Mouse (Mus musculus): ENCODE results near the gene Ect2.

Gene Ect2

DNA sequence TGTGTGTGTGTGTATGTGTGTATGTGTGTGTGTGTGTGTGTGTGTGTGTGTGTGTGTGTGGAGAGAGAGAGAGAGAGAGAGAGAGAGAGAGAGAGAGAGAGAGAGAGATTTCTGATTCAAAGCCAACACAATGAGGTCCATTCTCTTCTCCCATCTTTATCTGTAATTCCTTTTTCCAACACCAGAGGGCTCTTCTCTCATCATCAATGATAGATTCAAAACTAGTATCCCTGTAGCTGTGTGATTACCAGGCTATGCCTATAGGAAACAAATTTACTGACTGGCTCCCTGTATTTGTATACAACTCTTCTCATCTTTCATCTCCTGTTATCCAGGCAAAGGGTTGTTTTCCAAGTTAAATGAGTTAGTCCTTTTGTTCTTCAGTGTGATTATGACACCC, 86.5 kb downstream of the Ect2 start:
- no peak for DNase-seq (ENCODE audit: low spot score)

DNA sequence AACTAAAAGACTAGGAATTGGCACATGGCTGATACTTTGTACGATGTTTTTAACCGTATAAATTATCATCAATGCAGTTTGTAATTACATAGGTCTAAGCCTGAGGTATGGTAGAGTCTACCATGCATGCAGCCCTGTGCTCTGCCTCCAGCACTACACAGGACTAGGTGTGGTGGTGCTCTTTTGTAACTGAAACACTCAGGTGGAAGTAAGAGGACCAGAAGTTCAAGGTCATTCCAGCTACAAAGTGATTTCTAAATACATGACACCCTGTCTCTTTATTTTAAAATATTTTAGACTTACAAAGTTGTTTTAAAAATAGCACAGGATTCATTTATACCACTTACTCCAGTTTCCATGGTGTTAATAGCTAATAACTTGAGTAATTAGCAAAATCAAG, 88.8 kb downstream of the Ect2 start:
- DNase-seq (ENCODE audit: low spot score), result no peak

DNA sequence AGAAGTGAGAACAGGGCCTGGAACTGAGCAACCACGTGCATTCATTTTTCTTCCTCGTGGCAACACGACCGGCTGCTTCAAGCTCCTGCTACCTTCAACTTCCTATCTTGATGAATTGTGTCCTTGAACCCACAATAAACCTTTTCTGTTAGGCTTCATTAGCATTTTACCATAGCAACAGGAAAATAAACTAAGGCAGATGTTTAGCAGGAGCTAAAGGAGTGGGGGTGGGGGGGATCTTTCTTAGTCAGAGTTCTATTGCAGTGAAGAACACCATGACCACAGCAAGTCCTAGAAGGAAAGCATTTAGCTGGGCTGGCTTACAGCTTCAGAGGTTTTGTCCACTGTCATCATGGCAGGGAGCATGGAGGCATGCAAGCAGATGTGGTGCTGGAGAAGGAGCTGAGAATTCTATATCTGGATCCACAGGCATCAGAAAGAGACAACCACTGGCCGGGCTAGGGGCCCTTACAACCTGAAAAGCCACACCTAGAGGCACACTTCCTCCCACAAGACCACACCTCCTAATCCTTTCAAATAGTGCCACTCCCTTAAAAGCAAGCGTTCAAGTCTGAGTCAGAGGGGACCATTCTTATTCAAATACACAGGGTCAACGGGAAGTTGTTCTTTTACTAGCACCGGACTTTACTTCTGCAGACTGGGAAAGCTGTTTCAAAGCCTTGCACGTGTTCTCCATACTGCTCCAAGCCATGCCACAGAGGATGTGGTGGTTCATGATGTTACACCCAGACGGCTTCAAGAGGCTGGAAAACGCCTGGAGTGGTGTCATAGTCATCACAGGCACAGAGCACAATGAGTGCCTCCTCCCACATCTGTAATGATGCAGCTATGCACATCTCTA, 90.0 kb downstream of the Ect2 start:
- no peak for DNase-seq (ENCODE audit: low spot score)

DNA sequence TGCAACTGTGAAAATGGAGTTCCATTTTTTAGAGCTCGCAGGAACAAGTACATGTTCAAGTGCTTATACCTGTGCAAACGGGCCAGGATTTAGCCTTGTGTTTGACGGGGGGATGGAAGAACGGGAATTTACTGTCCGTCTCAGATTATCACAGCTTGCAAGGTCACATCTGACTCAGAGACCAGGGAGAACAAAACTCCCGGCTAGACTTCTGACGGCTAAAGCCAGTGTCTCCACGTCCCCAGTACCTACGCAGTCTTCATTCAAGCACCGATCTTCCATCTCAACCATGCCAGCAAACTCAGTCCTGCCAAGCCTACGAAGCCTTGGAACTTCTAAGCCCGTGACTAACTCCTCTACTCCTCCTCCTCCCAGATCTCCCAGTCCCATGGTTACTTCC, 93.2 kb downstream of the Ect2 start:
- no peak for DNase-seq (ENCODE audit: low spot score)

DNA sequence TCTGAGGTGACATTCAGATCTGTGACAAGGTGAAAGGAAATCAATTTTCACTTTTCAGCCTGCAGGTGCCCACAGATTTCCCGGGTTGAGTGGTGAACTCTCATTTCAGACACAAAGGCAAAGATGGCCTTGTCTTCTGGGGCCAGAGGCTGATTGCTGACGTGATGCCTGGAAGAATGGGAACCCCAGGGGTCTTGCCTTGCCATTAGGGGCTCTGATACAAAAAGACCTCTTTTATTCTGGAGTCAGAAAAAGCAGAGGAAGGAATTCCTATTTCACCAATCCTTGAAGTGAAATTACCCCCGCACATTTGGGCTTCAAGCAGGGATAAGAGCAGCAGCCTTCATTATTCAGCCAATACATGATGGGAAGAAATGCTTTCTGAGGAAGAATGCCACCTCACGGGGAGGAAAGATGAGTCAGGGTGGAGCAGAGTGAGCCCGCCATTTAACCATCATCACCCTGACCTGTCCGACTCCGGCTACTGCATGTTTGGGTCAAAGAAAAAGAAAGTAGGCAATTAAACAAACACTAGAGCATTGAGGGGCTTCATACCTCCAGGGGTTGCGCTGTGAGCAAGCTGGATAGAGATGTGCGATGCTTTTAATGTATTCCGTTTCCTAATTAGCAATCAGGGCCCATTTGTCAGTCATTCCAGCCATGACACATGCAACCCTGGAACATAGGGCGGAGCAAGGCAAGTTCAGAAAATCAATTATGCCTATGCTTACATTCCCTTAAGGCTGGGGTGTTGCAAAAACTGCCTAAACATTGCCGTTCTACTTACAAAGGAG, 94.0 kb downstream of the Ect2 start:
- no peak for DNase-seq (ENCODE audit: low spot score)

DNA sequence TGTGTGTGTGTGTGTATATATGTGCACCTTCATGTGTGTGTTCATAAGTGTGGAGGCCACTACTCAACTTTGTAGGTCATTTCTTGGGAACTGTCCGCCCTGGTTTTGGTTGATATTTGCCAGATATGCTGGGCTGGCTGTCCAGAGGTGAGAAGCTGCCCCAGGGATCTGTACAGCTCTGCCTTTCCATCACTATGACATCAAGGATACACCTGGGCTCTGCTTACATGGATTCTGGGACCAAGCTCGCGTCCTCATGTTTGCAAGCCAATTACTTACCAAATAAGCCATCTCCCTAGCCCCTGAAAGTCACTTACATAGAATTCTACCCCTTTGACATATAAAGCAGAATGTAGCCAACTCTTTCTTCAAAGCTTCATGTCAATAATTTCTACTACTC, 98.2 kb downstream of the Ect2 start:
- DNase-seq (ENCODE audit: low spot score), result no peak

DNA sequence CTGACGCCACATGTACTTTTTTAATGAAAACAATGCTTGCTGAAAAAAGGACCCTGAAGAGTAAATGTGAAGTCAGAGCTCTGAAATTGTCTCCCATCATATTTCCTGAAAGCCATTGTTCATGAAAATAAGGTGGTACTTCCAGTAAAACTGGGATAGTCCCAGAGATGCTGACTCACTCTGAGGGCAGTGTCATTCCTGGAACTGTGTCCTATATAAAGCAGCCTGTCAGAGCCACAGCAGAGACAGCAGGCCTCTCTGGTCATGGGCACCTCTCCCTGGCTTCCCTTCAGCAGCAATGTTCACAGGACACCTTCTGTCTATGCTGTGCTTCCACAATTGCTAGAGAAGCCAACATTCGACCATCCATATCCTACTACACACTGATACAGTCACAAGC, 98.9 kb downstream of the Ect2 start:
- no peak for DNase-seq (ENCODE audit: low spot score)
